Mouse (Mus musculus) hindbrain, embryonic 15.5 days (tissue): ENCODE results near the gene Nbas. TPM values are rescaled to one million over a fixed set of nuclear protein-coding genes. Genes with fewer than 3 reads are reported as not detected.
A peak's percentile ranks its signal among the peaks of the same experiment; 100 is the strongest.

ENCODE experiments used
- ATAC-seq: fragments of 200-750 bp; cut with Nextera tagmentation; 2 replicates; pipeline ENCODE4 v1.8.0; 2017; ENCODE audit warnings: low read depth, moderate number of reproducible peaks, moderate TSS enrichment; ENCODE audit not compliant: low FRiP score
- H3K27ac ChIP-seq: fragments of 300-500 bp; sonication (generic); replicated peaks from 2 replicates; pipeline ENCODE4 v1.5.1; 2015; ENCODE audit warnings: mild to moderate bottlenecking, inconsistent platforms
- H3K27me3 ChIP-seq: fragments of 300-500 bp; sonication (generic); 2 replicates; pipeline ENCODE4 v1.6.1; 2015; ENCODE audit warnings: control low read depth, inconsistent platforms
- H3K36me3 ChIP-seq: fragments of 300-500 bp; sonication (generic); 2 replicates; pipeline ENCODE4 v1.6.1; 2015; ENCODE audit warnings: control low read depth, inconsistent platforms
- H3K4me1 ChIP-seq: fragments of 300-500 bp; sonication (generic); replicated peaks from 2 replicates; pipeline ENCODE4 v1.6.1; 2015; ENCODE audit warnings: control low read depth, inconsistent platforms
- H3K4me2 ChIP-seq: fragments of 300-500 bp; sonication (generic); 2 replicates; pipeline ENCODE4 v1.6.1; 2015; ENCODE audit warnings: moderate library complexity, mild to moderate bottlenecking, inconsistent platforms
- H3K4me3 ChIP-seq: fragments of 300-500 bp; sonication (generic); 2 replicates; pipeline ENCODE4 v1.5.1; 2015; ENCODE audit warnings: mild to moderate bottlenecking, inconsistent platforms
- H3K9ac ChIP-seq: fragments of 300-500 bp; sonication (generic); 2 replicates; pipeline ENCODE4 v1.6.1; 2015; ENCODE audit warnings: inconsistent platforms
- H3K9me3 ChIP-seq: fragments of 300-500 bp; sonication (generic); 2 replicates; pipeline ENCODE4 v1.6.1; 2016; ENCODE audit warnings: control low read depth, inconsistent platforms
- WGBS: fragments of 180-500 bp; shearing (Covaris S2); methylation state at CpG from one replicate; pipeline ENCODE4 v1.1.7; 2015; 5-methylcytosine and 5-hydroxymethylcytosine counted together
- polyA plus RNA-seq: library from polyadenylated mRNA; unstranded; fragments of >200 nt; fragmentation: Nextera tagmentation; extraction: Ambion mirVana; gene quantifications from 2 replicates; pipeline ENCODE4 v1.2.1, GENCODE M21; 2015

The Nbas gene
- polyA plus RNA-seq, 1 experiment from 2014 or later, result 15.9 TPM

DNA sequence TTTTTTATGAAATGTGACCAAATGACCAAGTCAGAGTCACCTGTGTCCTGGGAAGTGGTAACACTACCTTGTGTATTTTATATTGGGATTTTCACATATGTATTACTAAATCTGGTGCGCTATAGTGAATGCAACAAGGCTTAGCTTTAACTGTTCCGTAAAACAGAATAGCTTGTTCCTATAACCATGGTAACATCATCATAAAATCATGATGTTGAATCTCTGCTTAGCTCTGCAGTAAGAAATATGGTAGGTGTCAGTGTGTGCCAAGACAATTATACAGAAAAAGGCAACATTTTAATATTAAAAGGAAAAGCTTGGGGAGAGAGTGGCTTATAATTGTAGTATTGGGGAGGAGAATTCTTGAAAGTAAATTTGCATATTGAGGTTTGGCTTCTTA is 45.0 kb downstream of the Nbas start:
- H3K4me2 ChIP-seq, result no peak overlapping the region
- no peak overlapping the region for H3K4me3 ChIP-seq
- H3K36me3 ChIP-seq, result peaks cover 8% of the 10 kb centered on the region; the same call in 1 of the 2 replicates
- no peak overlapping the region for H3K27ac ChIP-seq
- H3K9me3 ChIP-seq, result no peaks in the 10 kb centered on the region
- no peaks in the 10 kb centered on the region for H3K4me1 ChIP-seq
- H3K9ac ChIP-seq, result no peak overlapping the region
- 92% methylated on average over 2 of the region's 2 CpGs for WGBS
- H3K27me3 ChIP-seq, result no peaks in the 10 kb centered on the region
- no peak for ATAC-seq

DNA sequence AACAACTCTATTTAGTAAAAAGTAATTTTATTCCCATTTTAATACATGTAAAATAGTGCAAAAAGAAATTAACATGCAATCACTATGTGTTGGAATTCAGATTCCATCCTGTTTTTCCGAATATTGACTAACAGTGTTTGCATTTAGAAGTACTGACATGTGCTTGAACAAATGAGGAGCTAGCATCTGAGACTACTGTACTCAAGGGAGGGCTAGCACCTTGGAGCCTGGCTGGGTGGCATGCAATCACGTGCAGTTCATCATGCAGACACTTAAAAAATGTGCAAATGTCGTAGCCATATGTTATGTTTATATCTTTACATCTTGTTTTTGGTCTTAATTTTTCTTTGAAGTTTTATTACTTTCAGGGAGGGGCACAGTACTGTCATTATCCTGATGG is 45.5 kb downstream of the Nbas start:
- H3K27ac ChIP-seq, result no peak overlapping the region
- H3K9ac ChIP-seq, result no peak overlapping the region
- peaks cover 8% of the 10 kb centered on the region; the same call in 1 of the 2 replicates for H3K36me3 ChIP-seq
- WGBS, result 93% methylated on average over 3 of the region's 3 CpGs
- no peaks in the 10 kb centered on the region for H3K27me3 ChIP-seq
- H3K4me1 ChIP-seq, result no peaks in the 10 kb centered on the region
- H3K4me3 ChIP-seq, result no peak overlapping the region
- no peak overlapping the region for H3K4me2 ChIP-seq
- ATAC-seq, result no peak
- H3K9me3 ChIP-seq, result no peaks in the 10 kb centered on the region

DNA sequence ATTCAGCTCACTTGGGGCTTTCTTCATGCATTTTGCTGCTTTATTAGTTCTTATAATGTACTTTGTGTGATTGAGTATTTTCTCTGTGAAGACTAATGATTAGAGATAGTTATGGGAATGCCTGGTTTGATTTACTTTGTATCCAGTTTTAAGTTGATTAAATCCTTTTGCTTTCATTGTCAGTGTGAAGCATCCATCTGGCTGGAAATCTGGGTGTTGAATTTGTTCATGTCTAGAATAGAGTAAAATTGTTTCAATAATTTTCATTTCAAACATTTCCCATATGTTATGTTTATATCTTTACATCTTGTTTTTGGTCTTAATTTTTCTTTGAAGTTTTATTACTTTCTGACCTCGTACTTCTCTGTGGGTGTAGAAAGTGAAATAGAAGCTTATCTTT is 46.1 kb downstream of the Nbas start:
- Histone ChIP-seq H3K4me3 (no peak overlapping the region), H3K36me3 (peaks cover 8% of the 10 kb centered on the region; the same call in 1 of the 2 replicates), H3K4me2 (no peak overlapping the region), H3K27me3 (no peaks in the 10 kb centered on the region), H3K9me3 (no peaks in the 10 kb centered on the region), H3K27ac (no peak overlapping the region), H3K4me1 (no peaks in the 10 kb centered on the region), H3K9ac (no peak overlapping the region)
- 94% methylated on average over 1 of the region's 1 CpGs for WGBS
- ATAC-seq, result no peak

DNA sequence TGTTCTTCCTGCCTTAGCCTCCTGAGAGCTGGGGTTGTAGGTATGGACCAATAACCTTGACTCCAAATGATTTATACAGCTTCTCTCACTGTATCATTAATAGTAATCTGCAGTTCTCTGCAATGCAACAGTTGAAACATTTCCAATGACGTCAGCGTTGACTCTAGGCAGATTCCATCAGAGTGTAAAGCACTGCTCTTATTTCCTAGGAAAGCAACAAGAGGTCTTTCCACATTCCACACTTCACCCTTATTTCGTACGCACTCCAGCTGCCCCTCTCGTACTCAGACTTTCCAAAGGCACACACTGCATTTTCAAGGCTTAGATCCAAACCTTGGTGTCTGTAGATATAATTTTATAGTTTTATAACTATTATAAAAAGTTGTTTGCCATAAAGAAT is 73.6 kb downstream of the Nbas start:
- Histone ChIP-seq H3K4me3 (no peak overlapping the region), H3K9me3 (no peaks in the 10 kb centered on the region), H3K4me1 (no peaks in the 10 kb centered on the region), H3K27me3 (no peaks in the 10 kb centered on the region), H3K27ac (no peak overlapping the region), H3K4me2 (no peak overlapping the region), H3K9ac (no peak overlapping the region), H3K36me3 (peaks cover 9% of the 10 kb centered on the region)
- no peak for ATAC-seq
- 94% methylated on average over 5 of the region's 5 CpGs for WGBS

DNA sequence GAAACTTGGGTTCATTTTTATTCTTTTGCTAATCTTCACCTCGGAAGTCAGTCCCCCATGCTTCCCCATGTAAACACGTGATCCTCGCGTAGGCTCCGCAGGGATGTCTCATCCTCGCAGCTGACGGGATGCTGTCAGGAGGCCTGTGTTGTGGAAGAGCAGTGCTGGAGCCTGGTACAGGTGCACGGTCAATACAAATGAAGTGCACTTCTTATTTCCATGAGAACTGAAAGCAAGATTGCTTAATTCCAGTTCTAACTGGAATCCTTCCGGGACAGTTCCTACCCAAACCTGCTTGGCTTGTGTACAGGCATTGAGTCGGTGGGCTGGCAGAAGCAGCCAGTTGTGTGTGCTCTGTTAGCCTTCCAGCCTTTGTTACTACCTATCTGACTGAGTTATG is 87.3 kb downstream of the Nbas start:
- H3K4me3 ChIP-seq, result no peak overlapping the region
- H3K36me3 ChIP-seq, result peaks cover 13% of the 10 kb centered on the region
- H3K9me3 ChIP-seq, result no peaks in the 10 kb centered on the region
- H3K27me3 ChIP-seq, result no peaks in the 10 kb centered on the region
- no peak overlapping the region for H3K9ac ChIP-seq
- ATAC-seq, result no peak
- H3K4me2 ChIP-seq, result no peak overlapping the region
- H3K4me1 ChIP-seq, result no peaks in the 10 kb centered on the region
- WGBS, result 91% methylated on average over 10 of the region's 10 CpGs
- H3K27ac ChIP-seq, result no peak overlapping the region

DNA sequence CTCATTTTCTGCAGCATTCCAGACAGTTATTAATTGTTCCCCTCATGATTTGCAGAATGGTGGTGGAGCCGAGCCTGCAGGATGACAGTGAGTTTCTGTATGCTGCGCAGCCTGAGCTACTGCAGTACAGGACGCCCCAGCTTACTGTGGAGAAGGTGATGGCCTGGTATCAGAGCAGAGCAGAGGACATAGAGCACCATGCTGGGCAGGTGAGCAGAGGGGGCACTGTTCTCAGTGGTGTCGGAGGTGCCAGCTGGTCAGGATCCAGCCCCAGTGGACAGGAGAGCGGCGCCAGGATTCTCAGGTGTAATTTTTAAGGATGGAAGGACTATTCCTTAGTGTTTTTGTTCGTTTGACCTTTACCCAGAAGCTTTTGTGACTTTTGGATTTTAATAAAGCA is 87.8 kb downstream of the Nbas start:
- H3K9ac ChIP-seq, result no peak overlapping the region
- no peaks in the 10 kb centered on the region for H3K27me3 ChIP-seq
- no peak for ATAC-seq
- H3K4me1 ChIP-seq, result no peaks in the 10 kb centered on the region
- WGBS, result 83% methylated on average over 7 of the region's 7 CpGs
- no peak overlapping the region for H3K27ac ChIP-seq
- no peaks in the 10 kb centered on the region for H3K9me3 ChIP-seq
- peaks cover 15% of the 10 kb centered on the region for H3K36me3 ChIP-seq
- H3K4me3 ChIP-seq, result no peak overlapping the region
- H3K4me2 ChIP-seq, result no peak overlapping the region

DNA sequence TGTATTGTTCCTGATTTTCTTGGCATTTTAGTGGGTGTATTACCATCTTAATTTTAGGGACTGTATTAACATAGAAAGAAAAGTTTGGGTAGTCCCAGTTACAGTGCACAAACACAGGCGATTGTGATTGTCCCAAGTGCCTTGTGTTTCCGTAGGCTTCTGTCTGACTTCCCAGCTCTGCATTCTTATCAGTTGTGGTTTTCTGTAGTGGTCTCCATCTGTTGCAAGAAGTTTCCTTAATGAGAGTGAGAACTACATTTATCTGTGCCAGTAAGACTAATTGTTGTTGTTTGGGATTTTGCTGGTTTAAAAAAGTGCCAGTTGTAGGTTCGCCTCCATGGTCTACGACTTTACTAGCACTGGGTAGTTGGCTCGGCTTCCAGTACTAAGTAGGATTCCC is 88.3 kb downstream of the Nbas start:
- Histone ChIP-seq H3K4me3 (no peak overlapping the region), H3K36me3 (peaks cover 18% of the 10 kb centered on the region), H3K4me1 (no peaks in the 10 kb centered on the region), H3K9ac (no peak overlapping the region), H3K9me3 (no peaks in the 10 kb centered on the region), H3K4me2 (no peak overlapping the region), H3K27ac (no peak overlapping the region), H3K27me3 (no peaks in the 10 kb centered on the region)
- ATAC-seq, result no peak
- 97% methylated on average over 5 of the region's 5 CpGs for WGBS

DNA sequence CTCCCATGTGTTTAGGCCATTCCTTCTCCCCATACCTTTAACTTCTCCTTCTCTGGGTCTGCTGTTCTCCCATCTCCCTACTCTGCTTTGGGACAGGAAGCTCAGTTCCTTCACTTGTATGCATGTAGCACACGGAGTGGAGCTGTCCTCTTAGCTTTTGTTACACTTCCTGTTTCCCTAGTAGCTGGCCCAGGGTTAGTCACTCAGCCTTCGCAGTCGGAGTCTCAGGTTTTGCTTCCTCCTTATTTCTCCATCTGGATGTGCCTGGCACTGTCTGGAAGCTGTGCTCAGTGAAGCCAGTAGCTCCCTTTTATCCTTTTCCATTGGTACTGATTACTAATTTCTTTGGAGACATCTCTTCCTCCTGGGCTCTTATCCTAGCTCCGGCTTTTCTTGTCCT is 89.9 kb downstream of the Nbas start:
- WGBS, result 80% methylated on average over 4 of the region's 4 CpGs
- no peaks in the 10 kb centered on the region for H3K27me3 ChIP-seq
- no peak for ATAC-seq
- no peak overlapping the region for H3K9ac ChIP-seq
- no peaks in the 10 kb centered on the region for H3K4me1 ChIP-seq
- no peak overlapping the region for H3K4me3 ChIP-seq
- no peak overlapping the region for H3K27ac ChIP-seq
- no peaks in the 10 kb centered on the region for H3K9me3 ChIP-seq
- no peak overlapping the region for H3K4me2 ChIP-seq
- peaks cover 28% of the 10 kb centered on the region for H3K36me3 ChIP-seq

DNA sequence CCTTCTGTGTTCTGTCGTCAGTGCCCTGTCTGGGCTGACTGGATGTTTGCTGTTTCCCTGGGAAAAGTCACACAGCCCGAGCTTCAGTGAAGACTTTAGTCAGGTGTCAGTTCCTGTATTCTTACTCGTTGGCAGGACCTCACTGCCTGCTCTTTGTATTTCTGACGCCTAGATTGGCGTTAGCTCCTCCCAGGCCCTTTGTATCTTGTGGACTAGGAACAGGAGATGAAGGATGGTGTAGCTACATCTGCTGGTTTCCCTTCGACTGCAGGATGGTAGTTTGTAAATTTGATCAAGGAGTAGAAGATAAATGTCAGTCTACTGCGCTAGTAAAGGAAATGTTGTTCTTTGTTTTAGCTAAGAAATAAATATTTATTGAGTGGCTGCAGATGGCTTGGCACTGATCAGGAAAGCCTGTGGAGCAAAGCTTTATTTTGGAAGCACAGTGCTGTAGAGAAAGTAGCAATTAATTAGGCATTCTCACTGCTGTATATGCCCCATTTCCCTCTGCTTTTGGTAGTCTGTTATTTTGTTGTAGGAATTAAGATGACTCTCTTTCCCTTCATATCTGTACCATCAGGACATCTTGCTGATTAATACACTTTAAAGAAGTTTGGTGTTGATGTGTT is 91.4 kb downstream of the Nbas start:
- no peak overlapping the region for H3K4me3 ChIP-seq
- no peak for ATAC-seq
- H3K27me3 ChIP-seq, result no peaks in the 10 kb centered on the region
- peaks cover 32% of the 10 kb centered on the region for H3K36me3 ChIP-seq
- no peaks in the 10 kb centered on the region for H3K9me3 ChIP-seq
- H3K27ac ChIP-seq, result no peak overlapping the region
- no peak overlapping the region for H3K4me2 ChIP-seq
- no peak overlapping the region for H3K9ac ChIP-seq
- no peaks in the 10 kb centered on the region for H3K4me1 ChIP-seq
- whole genome bisulfite sequencing, result 30% methylated on average over 7 of the region's 7 CpGs

DNA sequence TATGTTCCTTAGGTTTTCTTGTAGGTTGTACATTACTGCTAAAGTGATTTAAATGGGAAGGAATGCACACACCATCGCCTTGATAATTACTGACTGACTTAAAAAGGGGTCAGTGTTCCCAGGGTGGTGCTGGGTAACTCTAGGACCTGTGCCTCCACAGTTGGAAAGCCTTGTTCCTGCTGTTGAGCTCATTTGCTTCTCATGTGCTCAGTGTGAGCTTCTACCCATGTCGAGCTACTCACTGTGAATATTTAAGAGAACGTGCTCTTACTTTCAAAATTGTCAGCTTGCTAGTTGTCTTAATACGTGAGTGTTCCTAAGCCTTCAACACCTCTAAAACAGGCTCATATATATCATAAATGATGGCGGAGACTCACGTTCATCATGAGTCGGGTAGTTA is 112.6 kb downstream of the Nbas start:
- Histone ChIP-seq H3K9ac (no peak overlapping the region), H3K36me3 (peaks cover 2% of the 10 kb centered on the region; the same call in 1 of the 2 replicates), H3K9me3 (no peaks in the 10 kb centered on the region), H3K4me1 (no peaks in the 10 kb centered on the region), H3K27me3 (no peaks in the 10 kb centered on the region), H3K4me3 (no peak overlapping the region), H3K27ac (no peak overlapping the region), H3K4me2 (no peak overlapping the region)
- no peak for ATAC-seq
- 92% methylated on average over 7 of the region's 7 CpGs for WGBS

DNA sequence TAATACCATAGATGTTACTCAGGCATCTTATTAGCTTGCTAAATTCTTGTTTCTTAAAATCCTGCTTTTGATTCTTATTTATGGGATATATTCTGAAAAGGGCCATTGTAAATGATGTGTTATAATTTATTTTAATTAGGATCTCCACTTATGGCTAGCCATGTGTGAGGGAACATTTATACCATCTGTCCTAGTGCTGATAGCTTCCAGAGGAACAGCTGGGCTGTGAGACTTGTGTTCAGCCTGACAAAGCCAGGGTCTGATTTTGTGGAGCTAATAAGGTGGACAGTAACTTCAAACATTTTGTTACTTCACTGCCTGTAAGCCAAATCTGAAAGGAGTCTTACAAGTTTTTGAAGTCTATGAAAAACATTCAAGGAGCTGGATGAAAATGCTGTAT is 113.1 kb downstream of the Nbas start:
- Histone ChIP-seq H3K9me3 (no peaks in the 10 kb centered on the region), H3K36me3 (no peaks in the 10 kb centered on the region; the same call in 1 of the 2 replicates), H3K9ac (no peak overlapping the region), H3K4me3 (no peak overlapping the region), H3K4me1 (no peaks in the 10 kb centered on the region), H3K27ac (no peak overlapping the region), H3K4me2 (no peak overlapping the region), H3K27me3 (no peaks in the 10 kb centered on the region)
- no peak for ATAC-seq

DNA sequence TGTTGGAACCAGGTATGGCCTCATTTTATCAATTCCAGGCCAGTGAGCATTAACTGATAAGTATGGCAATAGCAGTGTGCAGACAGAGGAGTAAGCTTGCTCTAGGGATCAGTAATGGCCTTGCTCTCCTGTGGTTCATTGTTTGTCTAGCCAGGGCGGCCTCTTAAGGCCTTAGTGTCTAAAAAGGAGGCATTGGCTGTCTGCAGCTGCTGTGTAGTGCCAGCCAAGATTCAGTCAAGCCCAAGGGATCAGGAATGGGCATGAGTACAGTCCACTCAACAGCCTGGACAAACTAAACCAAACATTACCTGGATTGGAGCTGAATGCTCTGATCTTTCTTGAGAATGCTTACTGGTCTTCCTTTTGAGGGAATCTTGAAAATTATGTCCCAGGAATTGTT is 120.7 kb downstream of the Nbas start:
- Histone ChIP-seq H3K27ac (no peak overlapping the region), H3K9me3 (no peaks in the 10 kb centered on the region), H3K4me3 (no peak overlapping the region), H3K36me3 (peaks cover 25% of the 10 kb centered on the region), H3K4me1 (no peaks in the 10 kb centered on the region), H3K4me2 (no peak overlapping the region), H3K27me3 (no peaks in the 10 kb centered on the region), H3K9ac (no peak overlapping the region)
- 58% methylated on average over 1 of the region's 1 CpGs for WGBS
- ATAC-seq, result 0 out of 2 replicates have a peak, but pooled peaks have one; percentile 34

DNA sequence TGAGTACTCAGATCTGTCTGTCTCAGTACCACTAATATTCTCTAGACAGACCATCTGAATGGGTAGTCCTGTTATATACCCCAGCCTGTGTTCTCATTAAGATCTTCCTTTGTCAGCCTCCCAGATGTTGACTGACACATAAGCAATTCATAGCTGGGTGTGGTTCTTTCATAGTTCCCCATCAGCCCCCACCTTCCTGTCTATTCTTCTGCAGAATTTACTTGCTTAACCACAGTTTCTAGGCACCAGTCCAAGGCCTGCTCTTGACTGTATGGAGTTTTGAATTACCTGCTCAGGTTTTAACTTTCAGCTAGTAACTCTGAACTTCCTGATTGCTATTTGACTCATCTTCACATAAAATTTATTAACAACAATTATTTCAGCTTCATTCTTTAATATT is 141.3 kb downstream of the Nbas start:
- Histone ChIP-seq H3K9me3 (no peaks in the 10 kb centered on the region), H3K27me3 (no peaks in the 10 kb centered on the region), H3K36me3 (0 out of 2 replicates have a peak, but pooled peaks cover 2% of the 10 kb centered on the region), H3K4me3 (no peak overlapping the region), H3K9ac (no peak overlapping the region), H3K4me1 (no peaks in the 10 kb centered on the region), H3K4me2 (no peak overlapping the region), H3K27ac (no peak overlapping the region)
- no peak for ATAC-seq
